8 mouse cellular contexts compared by ENCODE assay signal in the genomic region with DNA sequence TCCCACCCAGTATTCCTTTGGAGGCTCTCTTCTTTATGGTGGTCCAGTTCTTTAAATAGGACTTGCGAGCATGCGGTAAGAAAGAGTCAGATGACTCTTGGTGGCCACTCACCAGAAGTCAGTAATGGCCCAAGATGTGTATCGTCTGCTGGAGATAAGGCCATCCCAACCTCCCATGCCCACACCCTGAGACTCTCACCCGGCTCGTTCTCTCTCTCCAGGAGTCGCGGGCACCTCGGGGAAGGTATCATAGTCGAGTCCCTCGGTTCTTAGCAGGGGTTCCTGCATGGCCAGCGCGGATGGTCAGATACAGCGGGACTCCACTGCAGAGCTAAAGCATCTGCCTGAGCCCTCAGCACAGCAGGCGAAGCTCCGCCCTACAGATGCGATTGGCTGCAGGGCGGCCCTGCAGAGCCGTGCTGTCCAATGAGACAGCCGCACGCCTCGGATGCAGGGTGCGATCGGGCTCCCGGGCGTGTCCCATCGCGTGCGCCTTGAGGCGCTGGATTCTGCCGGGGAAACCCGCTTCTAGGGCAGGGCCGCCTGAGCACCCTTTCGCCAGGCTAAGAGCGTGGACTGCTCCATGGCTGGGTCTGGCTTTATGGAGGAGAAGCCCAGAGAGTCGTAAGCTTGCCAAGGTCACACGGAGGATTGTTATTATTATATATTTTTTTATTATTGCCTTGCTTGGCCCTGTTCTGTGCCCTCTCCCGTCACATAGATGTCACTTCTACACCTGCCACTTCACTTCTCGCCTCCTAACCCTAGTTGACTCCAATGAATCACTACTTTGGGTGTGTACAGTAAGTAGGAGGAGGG. TPM values are rescaled to one million over a fixed set of nuclear protein-coding genes. Genes with fewer than 3 reads are reported as not detected.
DNase-seq lines count a peak whose midpoint lies in the region; ATAC-seq and TF ChIP-seq lines count a peak whose summit lies in the region.

Slc2a6 (minus strand) TSS at position 381 of the 819 bp plus-strand sequence.

- no peak within 1 kb of the TSS for H3K27ac ChIP-seq in hindbrain, embryonic 11.5 days (ENCODE audit: low read depth, low read length)
- H3K27ac ChIP-seq in lung, postnatal 0 days (ENCODE audit: low read length): no peak within 1 kb of the TSS

- peak within 1 kb of the TSS; percentile 27 for H3K4me3 ChIP-seq in hindbrain, embryonic 11.5 days (ENCODE audit: low read depth, low read length)
- no peak within 1 kb of the TSS for H3K4me3 ChIP-seq in lung, postnatal 0 days (ENCODE audit: low read depth, low read length)

- no peaks in the 10 kb centered on the region for H3K4me1 ChIP-seq in hindbrain, embryonic 11.5 days (replicated peaks; ENCODE audit: control insufficient read depth, insufficient read depth, low read length)
- no peaks in the 10 kb centered on the region for H3K4me1 ChIP-seq in lung, postnatal 0 days (ENCODE audit: insufficient read depth, low read depth, low read length)

- 3% methylated on average over 38 of the region's 38 CpGs for WGBS in hindbrain, embryonic 11.5 days
- 3% methylated on average over 37 of the region's 38 CpGs for WGBS in lung, postnatal 0 days

- TF ChIP-seq CTCF in lung, postnatal 0 days (IDR thresholded peaks at IDR 0.05): no peak

- peak; percentile 97 for ATAC-seq in hindbrain, embryonic 11.5 days (ENCODE audit: low FRiP score)
- peak; percentile 100 for ATAC-seq in lung, postnatal 0 days

- DNase-seq in MEL-GATA-1-ER (ENCODE audit: extremely low read depth, low read depth): peak; percentile 79
- DNase-seq in cerebellum, adult 9-10 months: peak; percentile 93
- peak; percentile 83 to 93 for DNase-seq in frontal cortex, adult 2 months (ENCODE audit: extremely low spot score in 1 of 2, low spot score in 1 of 2)
- DNase-seq in hindbrain, embryonic 11.5 days (ENCODE audit: low spot score): peak; percentile 86
- peak; percentile 95 for DNase-seq in layer of hippocampus, adult 9-11 months
- DNase-seq in lung, postnatal 0 days (ENCODE audit: low spot score): peak; percentile 93
- DNase-seq in ovary, postnatal 10 days (ENCODE audit: low spot score): peak; percentile 56
- DNase-seq in thymus, postnatal 0 days (ENCODE audit: low spot score): peak; percentile 87

- no peaks in the 10 kb centered on the region for H3K9me3 ChIP-seq in hindbrain, embryonic 11.5 days (ENCODE audit: control insufficient read depth, low read length)
- H3K9me3 ChIP-seq in lung, postnatal 0 days (ENCODE audit: low read length): no peaks in the 10 kb centered on the region

- TF ChIP-seq EP300 in lung, postnatal 0 days (IDR thresholded peaks at IDR 0.05): no peak

- peak within 1 kb of the TSS; percentile 60 for H3K4me2 ChIP-seq in hindbrain, embryonic 11.5 days (replicated peaks; ENCODE audit: low read depth, low read length)
- H3K4me2 ChIP-seq in lung, postnatal 0 days (replicated peaks; ENCODE audit: low read depth, low read length): peak within 1 kb of the TSS; percentile 46

- peak within 1 kb of the TSS; percentile 47 for H3K9ac ChIP-seq in hindbrain, embryonic 11.5 days (ENCODE audit: low read depth, low read length)
- H3K9ac ChIP-seq in lung, postnatal 0 days (replicated peaks; ENCODE audit: low read depth): no peak within 1 kb of the TSS

- H3K36me3 ChIP-seq in hindbrain, embryonic 11.5 days (ENCODE audit: control insufficient read depth, insufficient read depth, low read length): no peaks in the 10 kb centered on the region
- H3K36me3 ChIP-seq in lung, postnatal 0 days (ENCODE audit: insufficient read depth, low read length): no peaks in the 10 kb centered on the region

- no peaks in the 10 kb centered on the region for H3K27me3 ChIP-seq in hindbrain, embryonic 11.5 days (ENCODE audit: control insufficient read depth, insufficient read depth, low read length)
- H3K27me3 ChIP-seq in lung, postnatal 0 days (replicated peaks; ENCODE audit: insufficient read depth, low read length): no peaks in the 10 kb centered on the region

RNA-seq across cellular contexts. Expression of gene Slc2a6, which starts in this region (rescaled TPM):
- 35.2 and 39.0 TPM in 2 replicates for polyA plus RNA-seq in frontal cortex, adult 2 months (2012; rRNA removed)
- polyA plus RNA-seq in hindbrain, embryonic 11.5 days (2014; fragmentation: Nextera tagmentation; extraction: Ambion mirVana): 1.1 and 2.3 TPM in 2 replicates
- 1.1 and 1.3 TPM in 2 replicates for polyA plus RNA-seq in lung, postnatal 0 days (2015; fragmentation: Nextera tagmentation; extraction: Ambion mirVana)
- polyA plus RNA-seq in thymus, postnatal 0 days (2015; fragmentation: Nextera tagmentation; extraction: Ambion mirVana): 2.6 and 3.1 TPM in 2 replicates
